ENCODE assay signal across 15 mouse cellular contexts in genomic region chr5:123270917-123271316, GRCm38 (mm10).
"Had no signal": no experiment of that assay in that cellular context is flagged by ENCODE, and none has a peak within 500 bp of the region (broad histone marks: within the 10 kb centered on the region; RNA-seq: fewer than 3 reads in every experiment).

No protein-coding gene starts in this region.

- H3K9me3 ChIP-seq: liver, embryonic 15.5 days; midbrain, embryonic 10.5 days; stomach, embryonic 15.5 days had no signal

- H3K36me3 ChIP-seq: liver, embryonic 15.5 days; midbrain, embryonic 10.5 days; stomach, embryonic 15.5 days had no signal

- H3K9ac ChIP-seq: liver, embryonic 15.5 days; stomach, embryonic 15.5 days had no signal

- H3K4me3 ChIP-seq: layer of hippocampus, adult 2 months; liver, embryonic 15.5 days; midbrain, embryonic 10.5 days; stomach, embryonic 15.5 days had no signal

- ATAC-seq: intestine, postnatal 0 days; lung, postnatal 0 days; midbrain, embryonic 16.5 days had no signal

- DNase-seq: kidney, adult 8-10 months; kidney, postnatal 4 days; lung, adult 2 months; lung, postnatal 4 days; retina, postnatal 1 day; thymus, adult 2 months; thymus, postnatal 25 days had no signal

- H3K27ac ChIP-seq: layer of hippocampus, adult 2 months; liver, embryonic 15.5 days; midbrain, embryonic 10.5 days; stomach, embryonic 15.5 days had no signal

- H3K4me2 ChIP-seq: liver, embryonic 11.5 days; liver, embryonic 15.5 days; stomach, embryonic 15.5 days had no signal

- H3K27me3 ChIP-seq: liver, embryonic 15.5 days; stomach, embryonic 15.5 days had no signal

- H3K4me1 ChIP-seq: liver, embryonic 15.5 days; stomach, embryonic 15.5 days had no signal
